Mouse (Mus musculus) c-Kit-positive CD71-positive TER-119-negative erythroid progenitor cells, embryonic 14.5 days (primary cell): Measurements from ENCODE around the gene Dpep1.
"Not testable (repeated sequence)": the region's sequence is repeated elsewhere in the genome, so short reads cannot be mapped to it uniquely, and the experiment has no call there.

ENCODE experiments used
- DNase-seq: peaks from one replicate; pipeline ENCODE4 v3.0.0-alpha.2; 2013; ENCODE audit warnings: low read depth

The Dpep1 gene

GRCm38 (mm10) chr8:123212321-123213117 is 26.5 kb downstream of the Dpep1 start, which contains the start of the genes Chmp1a and Spata33:
Gene Chmp1a, minus strand, starts transcription at chr8:123212763.
Gene Spata33, plus strand, starts transcription at chr8:123212832.
- DNase-seq, result peak; percentile 78

- DNase-seq, result no peak
Observed at GRCm38 (mm10) chr8:123213118-123213772, 27.2 kb downstream of the Dpep1 start.

GRCm38 (mm10) chr8:123215430-123215829 is 29.4 kb downstream of the Dpep1 start:
- no peak for DNase-seq

GRCm38 (mm10) chr8:123220917-123221316 is 34.9 kb downstream of the Dpep1 start:
- no peak for DNase-seq

GRCm38 (mm10) chr8:123224278-123225266 is 38.5 kb downstream of the Dpep1 start, which contains the start of gene Cdk10:
Gene Cdk10, plus strand, starts transcription at chr8:123224842.
- peak; percentile 89 for DNase-seq

GRCm38 (mm10) chr8:123228416-123228815 is 42.4 kb downstream of the Dpep1 start:
- no peak for DNase-seq

- not testable (repeated sequence) for DNase-seq
Observed at GRCm38 (mm10) chr8:123230326-123230725, 44.3 kb downstream of the Dpep1 start.

GRCm38 (mm10) chr8:123231742-123232141 is 45.7 kb downstream of the Dpep1 start:
- no peak for DNase-seq

GRCm38 (mm10) chr8:123232553-123232952 is 46.5 kb downstream of the Dpep1 start:
- DNase-seq, result no peak

- DNase-seq, result no peak
Observed at GRCm38 (mm10) chr8:123233300-123233699, 47.3 kb downstream of the Dpep1 start.

GRCm38 (mm10) chr8:123233760-123234159 is 47.7 kb downstream of the Dpep1 start:
- no peak for DNase-seq

- DNase-seq, result no peak
Observed at GRCm38 (mm10) chr8:123234918-123235519, 49.0 kb downstream of the Dpep1 start.

GRCm38 (mm10) chr8:123235520-123236497 is 49.8 kb downstream of the Dpep1 start, which contains the start of gene Spata2l:
Gene Spata2l, minus strand, starts transcription at chr8:123236233.
- DNase-seq, result peak; percentile 82

- DNase-seq, result no peak
Observed at GRCm38 (mm10) chr8:123239398-123239797, 53.4 kb downstream of the Dpep1 start.

- no peak for DNase-seq
Observed at GRCm38 (mm10) chr8:123242107-123242923, 56.3 kb downstream of the Dpep1 start.

- DNase-seq, result no peak
Observed at GRCm38 (mm10) chr8:123243053-123243452, 57.0 kb downstream of the Dpep1 start.

GRCm38 (mm10) chr8:123244382-123244781 is 58.3 kb downstream of the Dpep1 start:
- DNase-seq, result no peak

- DNase-seq, result no peak
Observed at GRCm38 (mm10) chr8:123245543-123245942, 59.5 kb downstream of the Dpep1 start.

- DNase-seq, result no peak
Observed at GRCm38 (mm10) chr8:123247748-123248147, 61.7 kb downstream of the Dpep1 start.
